Mouse (Mus musculus): Measurements from ENCODE around the gene Tymp. TPM values are rescaled to one million over a fixed set of nuclear protein-coding genes. Genes with fewer than 3 reads are reported as not detected.
A peak's percentile ranks its signal among the peaks of the same experiment; 100 is the strongest.

Gene Tymp
- 2.7 and 3.0 TPM in 2 replicates for polyA plus RNA-seq (2014; fragmentation: Nextera tagmentation; extraction: Ambion mirVana)

GRCm38 (mm10) chr15:89376957-89377356 is at the start of gene Tymp:
TSS of gene Tymp (minus strand) at chr15:89377039.
- Histone ChIP-seq H3K4me3 (replicated peaks; ENCODE audit: low read depth, low read length) (no peak within 1 kb of the TSS), H3K27ac (replicated peaks; ENCODE audit: low read depth, low read length) (no peak within 1 kb of the TSS), H3K9ac (replicated peaks; ENCODE audit: low read length) (no peak within 1 kb of the TSS), H3K4me1 (ENCODE audit: control insufficient read depth, insufficient read depth, low read length) (peaks cover 19% of the 10 kb centered on the region), H3K9me3 (ENCODE audit: control insufficient read depth, low read length) (no peaks in the 10 kb centered on the region), H3K36me3 (ENCODE audit: control insufficient read depth, insufficient read depth, low read length) (peaks cover 8% of the 10 kb centered on the region), H3K4me2 (ENCODE audit: low read length) (no peak within 1 kb of the TSS), H3K27me3 (ENCODE audit: control insufficient read depth, insufficient read depth, low read length) (peaks cover 42% of the 10 kb centered on the region)
- DNase-seq: no peak
- no peak for ATAC-seq (ENCODE audit: low FRiP score, low TSS enrichment)
- WGBS: 24% methylated on average over 16 of the region's 16 CpGs

DNA sequence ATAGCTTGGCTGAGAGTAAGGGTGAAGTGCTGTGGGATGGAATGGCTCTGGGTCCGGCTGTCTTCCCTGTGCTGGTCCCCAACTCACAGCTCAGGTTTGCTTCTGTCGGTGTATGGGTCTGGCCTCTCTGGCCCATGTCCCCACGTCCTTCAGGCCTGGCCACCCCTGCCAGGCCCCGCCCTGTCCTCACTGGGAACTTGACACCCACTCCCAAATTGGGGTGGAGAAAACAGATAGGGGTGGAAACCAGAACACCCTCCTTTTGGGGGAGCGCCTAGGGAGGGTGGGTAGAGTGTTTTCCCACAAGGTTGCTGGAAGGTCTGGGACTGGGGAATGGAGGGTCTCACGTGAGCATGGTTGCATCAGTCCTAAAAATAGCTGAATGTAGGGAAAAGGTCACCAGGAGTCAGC is 48.9 kb upstream of the Tymp start, which contains the start of gene Cpt1b:
Gene Cpt1b (minus strand): TSS at position 153 of the 411 bp plus-strand sequence.
- Histone ChIP-seq H3K4me2 (ENCODE audit: low read length) (no peak within 1 kb of the TSS), H3K4me1 (ENCODE audit: control insufficient read depth, insufficient read depth, low read length) (peaks cover 7% of the 10 kb centered on the region; the same call in 1 of the 2 replicates), H3K27me3 (ENCODE audit: control insufficient read depth, insufficient read depth, low read length) (no peaks in the 10 kb centered on the region), H3K4me3 (replicated peaks; ENCODE audit: low read depth, low read length) (no peak within 1 kb of the TSS), H3K27ac (replicated peaks; ENCODE audit: low read depth, low read length) (no peak within 1 kb of the TSS), H3K36me3 (ENCODE audit: control insufficient read depth, insufficient read depth, low read length) (peaks cover 34% of the 10 kb centered on the region), H3K9ac (replicated peaks; ENCODE audit: low read length) (no peak within 1 kb of the TSS), H3K9me3 (ENCODE audit: control insufficient read depth, low read length) (no peaks in the 10 kb centered on the region)
- DNase-seq (no peak), ATAC-seq (ENCODE audit: low FRiP score, low TSS enrichment) (no peak)
- WGBS: 37% methylated on average over 6 of the region's 6 CpGs

DNA sequence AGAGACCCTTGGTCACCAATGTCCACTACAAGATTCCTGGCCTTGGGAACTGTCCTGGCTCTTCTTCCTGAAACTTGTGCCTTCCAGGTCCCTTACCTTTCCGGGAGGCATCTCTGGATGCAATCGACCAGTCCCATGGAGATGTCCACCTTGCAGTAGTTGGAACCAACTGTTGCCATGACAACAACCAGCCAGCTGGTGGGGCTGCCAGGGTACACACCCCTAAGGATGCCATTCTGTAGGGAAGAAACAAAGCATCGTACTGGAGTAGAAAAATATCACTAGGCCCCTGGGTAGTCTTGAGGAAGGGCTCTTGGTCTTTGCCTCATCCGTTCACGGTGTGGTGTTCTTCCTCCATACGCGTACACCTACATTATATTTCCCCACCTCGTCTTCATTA is 47.8 kb upstream of the Tymp start:
- Histone ChIP-seq H3K9me3 (ENCODE audit: control insufficient read depth, low read length) (no peaks in the 10 kb centered on the region), H3K27ac (replicated peaks; ENCODE audit: low read depth, low read length) (no peak overlapping the region), H3K9ac (replicated peaks; ENCODE audit: low read length) (no peak overlapping the region), H3K4me3 (replicated peaks; ENCODE audit: low read depth, low read length) (no peak overlapping the region), H3K27me3 (ENCODE audit: control insufficient read depth, insufficient read depth, low read length) (no peaks in the 10 kb centered on the region), H3K36me3 (ENCODE audit: control insufficient read depth, insufficient read depth, low read length) (peaks cover 45% of the 10 kb centered on the region), H3K4me2 (ENCODE audit: low read length) (no peak overlapping the region), H3K4me1 (ENCODE audit: control insufficient read depth, insufficient read depth, low read length) (peaks cover 7% of the 10 kb centered on the region; the same call in 1 of the 2 replicates)
- DNase-seq: peak; percentile 2
- no peak for ATAC-seq (ENCODE audit: low FRiP score, low TSS enrichment)
- WGBS: 88% methylated on average over 8 of the region's 8 CpGs

- no peaks in the 10 kb centered on the region for H3K27me3 ChIP-seq (ENCODE audit: control insufficient read depth, insufficient read depth, low read length)
- no peak overlapping the region for H3K4me2 ChIP-seq (ENCODE audit: low read length)
- no peaks in the 10 kb centered on the region for H3K4me1 ChIP-seq (ENCODE audit: control insufficient read depth, insufficient read depth, low read length)
- no peak for ATAC-seq (ENCODE audit: low FRiP score, low TSS enrichment)
- H3K36me3 ChIP-seq (ENCODE audit: control insufficient read depth, insufficient read depth, low read length): peaks cover 59% of the 10 kb centered on the region
- H3K27ac ChIP-seq (replicated peaks; ENCODE audit: low read depth, low read length): no peak overlapping the region
- no peak overlapping the region for H3K9ac ChIP-seq (replicated peaks; ENCODE audit: low read length)
- 94% methylated on average over 9 of the region's 9 CpGs for WGBS
- no peaks in the 10 kb centered on the region for H3K9me3 ChIP-seq (ENCODE audit: control insufficient read depth, low read length)
- DNase-seq: no peak
- H3K4me3 ChIP-seq (replicated peaks; ENCODE audit: low read depth, low read length): no peak overlapping the region
Observed at GRCm38 (mm10) chr15:89421938-89422337, 45.1 kb upstream of the Tymp start.

DNA sequence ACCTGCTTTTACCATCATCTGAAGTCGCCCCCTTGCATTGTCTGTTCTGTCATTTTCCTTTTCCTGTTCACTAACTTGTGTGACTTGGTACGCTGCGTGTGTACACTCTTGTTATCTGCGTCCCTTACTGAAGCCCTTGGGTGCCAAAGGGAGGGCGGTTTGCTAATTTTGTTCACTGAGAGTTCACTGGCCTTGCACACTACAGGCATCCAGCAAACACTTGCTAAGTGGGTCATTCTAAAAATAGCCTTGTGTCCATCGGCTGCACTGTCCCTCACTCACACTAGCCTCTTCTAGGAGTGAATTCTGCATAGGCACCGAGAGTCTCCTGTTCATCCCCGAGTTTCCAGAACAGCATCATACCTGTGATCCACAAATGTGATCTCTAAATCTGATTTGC is 38.4 kb upstream of the Tymp start:
- H3K4me3 ChIP-seq (replicated peaks; ENCODE audit: low read depth, low read length): no peak overlapping the region
- 89% methylated on average over 8 of the region's 8 CpGs for WGBS
- ATAC-seq (ENCODE audit: low FRiP score, low TSS enrichment) (no peak), DNase-seq (no peak)
- no peaks in the 10 kb centered on the region for H3K4me1 ChIP-seq (ENCODE audit: control insufficient read depth, insufficient read depth, low read length)
- H3K9me3 ChIP-seq (ENCODE audit: control insufficient read depth, low read length): no peaks in the 10 kb centered on the region
- H3K4me2 ChIP-seq (ENCODE audit: low read length): no peak overlapping the region
- H3K36me3 ChIP-seq (ENCODE audit: control insufficient read depth, insufficient read depth, low read length): peaks cover 37% of the 10 kb centered on the region
- H3K27ac ChIP-seq (replicated peaks; ENCODE audit: low read depth, low read length): no peak overlapping the region
- H3K27me3 ChIP-seq (ENCODE audit: control insufficient read depth, insufficient read depth, low read length): no peaks in the 10 kb centered on the region
- no peak overlapping the region for H3K9ac ChIP-seq (replicated peaks; ENCODE audit: low read length)

DNA sequence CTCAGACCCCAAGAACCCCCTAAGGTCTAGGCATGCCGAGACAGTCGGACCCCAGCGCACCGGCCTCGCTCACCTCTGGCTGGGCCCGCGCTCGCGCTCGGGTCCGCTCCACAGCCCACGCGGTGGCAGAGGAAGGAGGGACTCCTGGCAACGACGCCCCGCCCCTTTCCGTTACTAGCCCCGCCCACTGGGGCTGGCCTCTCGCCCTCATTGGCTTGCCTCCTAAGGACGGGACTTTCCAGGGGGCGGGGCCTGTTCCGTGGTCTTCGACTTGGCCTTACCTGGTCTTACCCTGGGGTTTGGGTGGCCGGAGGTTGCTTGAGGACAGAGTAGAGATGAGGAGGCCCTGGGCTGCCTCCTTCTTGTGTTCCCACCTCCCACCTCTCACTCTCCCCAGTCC is 33.3 kb upstream of the Tymp start, which contains the start of gene Syce3:
Gene Syce3 (minus strand): TSS at position 386 of the 400 bp plus-strand sequence.
- 88% methylated on average over 24 of the region's 24 CpGs for WGBS
- ATAC-seq (ENCODE audit: low FRiP score, low TSS enrichment) (no peak), DNase-seq (no peak)
- Histone ChIP-seq H3K4me3 (replicated peaks; ENCODE audit: low read depth, low read length) (no peak within 1 kb of the TSS), H3K9me3 (ENCODE audit: control insufficient read depth, low read length) (peaks cover 11% of the 10 kb centered on the region), H3K4me1 (ENCODE audit: control insufficient read depth, insufficient read depth, low read length) (no peaks in the 10 kb centered on the region), H3K27me3 (ENCODE audit: control insufficient read depth, insufficient read depth, low read length) (no peaks in the 10 kb centered on the region), H3K27ac (replicated peaks; ENCODE audit: low read depth, low read length) (no peak within 1 kb of the TSS), H3K9ac (replicated peaks; ENCODE audit: low read length) (no peak within 1 kb of the TSS), H3K36me3 (ENCODE audit: control insufficient read depth, insufficient read depth, low read length) (no peaks in the 10 kb centered on the region), H3K4me2 (ENCODE audit: low read length) (no peak within 1 kb of the TSS)

GRCm38 (mm10) chr15:89406691-89407090 is 29.9 kb upstream of the Tymp start:
- Histone ChIP-seq H3K9ac (replicated peaks; ENCODE audit: low read length) (no peak overlapping the region), H3K4me2 (ENCODE audit: low read length) (no peak overlapping the region), H3K36me3 (ENCODE audit: control insufficient read depth, insufficient read depth, low read length) (no peaks in the 10 kb centered on the region), H3K27ac (replicated peaks; ENCODE audit: low read depth, low read length) (no peak overlapping the region), H3K9me3 (ENCODE audit: control insufficient read depth, low read length) (peaks cover 11% of the 10 kb centered on the region), H3K4me3 (replicated peaks; ENCODE audit: low read depth, low read length) (no peak overlapping the region), H3K27me3 (ENCODE audit: control insufficient read depth, insufficient read depth, low read length) (no peaks in the 10 kb centered on the region), H3K4me1 (ENCODE audit: control insufficient read depth, insufficient read depth, low read length) (no peaks in the 10 kb centered on the region)
- DNase-seq (no peak), ATAC-seq (ENCODE audit: low FRiP score, low TSS enrichment) (no peak)

- Histone ChIP-seq H3K4me3 (replicated peaks; ENCODE audit: low read depth, low read length) (no peak overlapping the region), H3K27ac (replicated peaks; ENCODE audit: low read depth, low read length) (no peak overlapping the region), H3K36me3 (ENCODE audit: control insufficient read depth, insufficient read depth, low read length) (no peaks in the 10 kb centered on the region), H3K4me1 (ENCODE audit: control insufficient read depth, insufficient read depth, low read length) (no peaks in the 10 kb centered on the region), H3K4me2 (ENCODE audit: low read length) (no peak overlapping the region), H3K27me3 (ENCODE audit: control insufficient read depth, insufficient read depth, low read length) (no peaks in the 10 kb centered on the region), H3K9me3 (ENCODE audit: control insufficient read depth, low read length) (peaks cover 11% of the 10 kb centered on the region), H3K9ac (replicated peaks; ENCODE audit: low read length) (no peak overlapping the region)
- DNase-seq (no peak), ATAC-seq (ENCODE audit: low FRiP score, low TSS enrichment) (no peak)
- WGBS: 87% methylated on average over 10 of the region's 10 CpGs
Observed at GRCm38 (mm10) chr15:89404831-89405623, 28.2 kb upstream of the Tymp start.

DNA sequence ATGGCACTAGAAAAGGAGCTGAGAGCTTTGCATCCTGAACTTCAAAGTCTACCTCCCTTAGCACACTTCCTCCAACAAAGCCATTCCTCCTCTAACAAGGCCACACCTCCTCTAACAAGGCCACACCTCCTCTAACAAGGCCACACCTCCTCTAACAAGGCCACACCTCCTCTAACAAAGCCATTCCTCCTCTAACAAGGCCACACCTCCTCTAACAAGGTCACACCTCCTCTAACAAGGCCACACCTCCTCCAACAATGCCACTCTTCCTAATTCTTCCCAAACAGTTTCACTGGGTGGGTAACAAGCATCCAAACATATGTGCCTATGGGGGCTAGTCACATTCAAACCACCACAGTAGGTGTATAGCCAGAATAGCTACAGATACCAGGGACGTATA is 25.6 kb upstream of the Tymp start:
- ATAC-seq (ENCODE audit: low FRiP score, low TSS enrichment): no peak

More for the DNA sequence above, 25.6 kb upstream of the Tymp start:
- H3K4me2 ChIP-seq (ENCODE audit: low read length): no peak overlapping the region
- no peak overlapping the region for H3K9ac ChIP-seq (replicated peaks; ENCODE audit: low read length)
- no peak overlapping the region for H3K27ac ChIP-seq (replicated peaks; ENCODE audit: low read depth, low read length)
- H3K4me1 ChIP-seq (ENCODE audit: control insufficient read depth, insufficient read depth, low read length): no peaks in the 10 kb centered on the region
- peaks cover 6% of the 10 kb centered on the region; the same call in 1 of the 2 replicates for H3K9me3 ChIP-seq (ENCODE audit: control insufficient read depth, low read length)
- no peak overlapping the region for H3K4me3 ChIP-seq (replicated peaks; ENCODE audit: low read depth, low read length)
- H3K27me3 ChIP-seq (ENCODE audit: control insufficient read depth, insufficient read depth, low read length): no peaks in the 10 kb centered on the region
- no peaks in the 10 kb centered on the region for H3K36me3 ChIP-seq (ENCODE audit: control insufficient read depth, insufficient read depth, low read length)
- DNase-seq: no peak
- WGBS: 76% methylated on average over 1 of the region's 1 CpGs
